Mouse (Mus musculus) neural tube, embryonic 14.5 days (tissue): ENCODE measurements at regions not wholly inside any gene's neighbourhood (a gene's known extent, or its start where the extent isn't known, plus 50 kb on each side); places are given as distances from the start of the nearest gene placed in this dataset.

Experiments
- ATAC-seq: fragments of 200-750 bp; cut with Nextera tagmentation; 2 replicates; pipeline ENCODE4 v1.8.0; 2017; ENCODE audit warnings: low read depth, mild to moderate bottlenecking, moderate TSS enrichment, moderate library complexity
- H3K27ac ChIP-seq: fragments of 300-500 bp; sonication (generic); 2 replicates; pipeline ENCODE4 v1.5.1; 2014; ENCODE audit warnings: low read depth, mild to moderate bottlenecking, control low read depth, low read length, moderate library complexity, mixed read lengths
- H3K27me3 ChIP-seq: fragments of 300-500 bp; sonication (generic); 2 replicates; pipeline ENCODE4 v1.6.1; 2014; ENCODE audit warnings: low read length; ENCODE audit not compliant: control insufficient read depth, insufficient read depth
- H3K36me3 ChIP-seq: fragments of 300-500 bp; sonication (generic); 2 replicates; pipeline ENCODE4 v1.6.1; 2014; ENCODE audit warnings: low read length, mixed read lengths; ENCODE audit not compliant: control insufficient read depth, insufficient read depth
- H3K4me1 ChIP-seq: fragments of 300-500 bp; sonication (generic); 2 replicates; pipeline ENCODE4 v1.6.1; 2014; ENCODE audit warnings: low read length; ENCODE audit not compliant: control insufficient read depth, insufficient read depth
- H3K4me2 ChIP-seq: fragments of 300-500 bp; sonication (generic); 2 replicates; pipeline ENCODE4 v1.6.1; 2014; ENCODE audit warnings: mild to moderate bottlenecking, low read depth, low read length, control low read depth
- H3K4me3 ChIP-seq: fragments of 300-500 bp; sonication (generic); 2 replicates; pipeline ENCODE4 v1.5.1; 2014; ENCODE audit warnings: low read depth, low read length, control low read depth, mixed read lengths
- H3K9ac ChIP-seq: fragments of 300-500 bp; sonication (generic); replicated peaks from 2 replicates; pipeline ENCODE4 v1.6.1; 2014; ENCODE audit warnings: low read depth, mild to moderate bottlenecking, control low read depth, low read length, mixed read lengths
- H3K9me3 ChIP-seq: fragments of 300-500 bp; sonication (generic); 2 replicates; pipeline ENCODE4 v1.6.1; 2016; ENCODE audit warnings: low read length; ENCODE audit not compliant: control insufficient read depth
- WGBS: fragments of 180-500 bp; shearing (Covaris S2); extraction: QIAGEN DNeasy Blood & Tissue Kit; methylation state at CpG from one replicate; pipeline ENCODE4 v1.1.7; 2014; 5-methylcytosine and 5-hydroxymethylcytosine counted together

DNA sequence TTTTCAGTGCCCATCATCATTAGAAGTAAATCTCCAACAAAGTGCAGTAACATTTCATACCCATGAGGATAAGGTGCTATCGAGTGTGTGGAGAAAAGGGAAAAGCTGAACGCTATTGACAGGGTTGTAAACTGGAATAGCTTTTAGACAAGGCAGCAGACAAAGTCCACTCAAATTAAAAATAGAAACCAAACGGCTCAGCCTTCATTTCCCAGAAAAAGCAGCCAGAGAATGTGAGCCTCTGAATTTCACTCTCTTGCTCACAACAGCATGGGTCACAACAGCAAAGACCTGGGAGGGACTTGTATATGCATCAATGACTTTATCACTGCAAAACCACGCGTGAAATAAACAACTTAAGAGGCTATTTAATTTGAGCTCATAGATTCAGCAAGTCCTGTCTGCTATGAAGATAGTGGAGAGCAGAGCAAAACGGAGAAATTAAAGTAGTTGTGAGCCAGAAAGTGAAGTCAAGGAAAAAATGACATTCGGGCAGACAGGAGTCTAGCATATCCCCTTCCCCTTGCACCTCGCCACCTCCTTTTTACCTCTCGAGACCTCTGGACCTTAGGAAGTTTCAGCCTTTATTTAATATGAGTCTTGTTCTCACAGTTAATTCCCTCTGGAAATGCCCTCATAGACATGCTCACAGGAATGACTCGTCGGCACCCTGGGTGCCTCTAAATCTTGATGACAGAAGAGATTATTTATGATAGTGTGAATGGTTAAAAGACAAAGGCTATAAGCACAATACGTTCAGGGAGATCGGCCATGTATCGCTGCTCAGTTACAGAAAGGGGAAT is 261.9 kb downstream of the Gm4340 start:
- Histone ChIP-seq H3K27ac (peak overlapping the region; percentile 36; the same call in 1 of the 2 replicates), H3K36me3 (no peaks in the 10 kb centered on the region), H3K4me3 (peak overlapping the region; percentile 25), H3K27me3 (no peaks in the 10 kb centered on the region), H3K9me3 (no peaks in the 10 kb centered on the region), H3K4me2 (peak overlapping the region; percentile 60), H3K9ac (peak overlapping the region; percentile 57), H3K4me1 (no peaks in the 10 kb centered on the region)
- WGBS = 16% methylated on average over 14 of the region's 14 CpGs
- ATAC-seq = peak; percentile 84

DNA sequence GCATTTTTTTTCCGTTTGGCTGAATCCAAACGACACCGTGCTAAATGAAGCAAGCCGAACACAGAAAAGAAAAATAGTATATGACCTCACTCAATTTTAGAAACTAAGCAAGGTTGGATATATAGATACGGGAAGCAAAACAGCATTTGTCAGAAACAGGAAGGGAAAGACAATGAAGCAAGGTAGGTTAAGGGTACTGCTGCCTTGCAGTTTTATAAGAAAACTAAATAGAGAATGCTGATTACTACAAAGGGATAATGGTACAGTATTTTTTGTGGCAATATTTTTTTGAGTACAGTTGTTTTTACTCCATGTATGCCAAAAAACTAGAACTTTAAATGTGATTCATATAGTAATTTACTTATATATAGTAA is 262.5 kb downstream of the Gm4340 start:
- Histone ChIP-seq H3K27ac (peak overlapping the region; percentile 36; the same call in 1 of the 2 replicates), H3K4me2 (peak overlapping the region; percentile 60), H3K27me3 (no peaks in the 10 kb centered on the region), H3K4me1 (no peaks in the 10 kb centered on the region), H3K9me3 (no peaks in the 10 kb centered on the region), H3K9ac (peak overlapping the region; percentile 57), H3K4me3 (peak overlapping the region; percentile 25), H3K36me3 (no peaks in the 10 kb centered on the region)
- WGBS = 19% methylated on average over 5 of the region's 5 CpGs
- ATAC-seq = no peak; the same call in 1 of the 2 replicates

GRCm38 (mm10) chr10:104486226-104486944 is 292.5 kb downstream of the Gm4340 start:
- Histone ChIP-seq H3K4me3 (no peak overlapping the region), H3K4me2 (no peak overlapping the region), H3K27me3 (no peaks in the 10 kb centered on the region), H3K9ac (no peak overlapping the region), H3K36me3 (no peaks in the 10 kb centered on the region), H3K4me1 (no peaks in the 10 kb centered on the region), H3K27ac (no peak overlapping the region), H3K9me3 (no peaks in the 10 kb centered on the region)
- ATAC-seq = no peak
- WGBS = 93% methylated on average over 5 of the region's 5 CpGs

- Histone ChIP-seq H3K9me3 (no peaks in the 10 kb centered on the region), H3K9ac (no peak overlapping the region), H3K4me3 (no peak overlapping the region), H3K27me3 (no peaks in the 10 kb centered on the region), H3K4me1 (no peaks in the 10 kb centered on the region), H3K36me3 (no peaks in the 10 kb centered on the region), H3K4me2 (no peak overlapping the region), H3K27ac (no peak overlapping the region)
- no peak for ATAC-seq
- WGBS = 72% methylated on average over 4 of the region's 4 CpGs
Observed at GRCm38 (mm10) chr10:104489301-104489700, 295.5 kb downstream of the Gm4340 start.

GRCm38 (mm10) chr10:104490943-104491631 is 297.2 kb downstream of the Gm4340 start:
- no peaks in the 10 kb centered on the region for H3K36me3 ChIP-seq
- no peak overlapping the region for H3K9ac ChIP-seq
- H3K4me2 ChIP-seq = no peak overlapping the region
- H3K4me1 ChIP-seq = no peaks in the 10 kb centered on the region
- H3K4me3 ChIP-seq = no peak overlapping the region
- no peak for ATAC-seq
- no peaks in the 10 kb centered on the region for H3K9me3 ChIP-seq
- no peaks in the 10 kb centered on the region for H3K27me3 ChIP-seq
- 65% methylated on average over 2 of the region's 2 CpGs for WGBS
- H3K27ac ChIP-seq = no peak overlapping the region
